Mouse (Mus musculus): ENCODE results near the gene Rexo1.

GRCm38 (mm10) chr10:80561116-80561944, at the start of gene Rexo1:
- TF ChIP-seq CTCF (IDR thresholded peaks at IDR 0.05; ENCODE audit: low read depth) (peak; percentile 89), EP300 (optimal IDR thresholded peaks at IDR 0.05) (peak; percentile 90)

All from stomach, postnatal 0 days (tissue).